Mouse (Mus musculus): ENCODE results near the gene Hmgcs2.
A peak's percentile ranks its signal among the peaks of the same experiment; 100 is the strongest.

Hmgcs2 gene

DNA sequence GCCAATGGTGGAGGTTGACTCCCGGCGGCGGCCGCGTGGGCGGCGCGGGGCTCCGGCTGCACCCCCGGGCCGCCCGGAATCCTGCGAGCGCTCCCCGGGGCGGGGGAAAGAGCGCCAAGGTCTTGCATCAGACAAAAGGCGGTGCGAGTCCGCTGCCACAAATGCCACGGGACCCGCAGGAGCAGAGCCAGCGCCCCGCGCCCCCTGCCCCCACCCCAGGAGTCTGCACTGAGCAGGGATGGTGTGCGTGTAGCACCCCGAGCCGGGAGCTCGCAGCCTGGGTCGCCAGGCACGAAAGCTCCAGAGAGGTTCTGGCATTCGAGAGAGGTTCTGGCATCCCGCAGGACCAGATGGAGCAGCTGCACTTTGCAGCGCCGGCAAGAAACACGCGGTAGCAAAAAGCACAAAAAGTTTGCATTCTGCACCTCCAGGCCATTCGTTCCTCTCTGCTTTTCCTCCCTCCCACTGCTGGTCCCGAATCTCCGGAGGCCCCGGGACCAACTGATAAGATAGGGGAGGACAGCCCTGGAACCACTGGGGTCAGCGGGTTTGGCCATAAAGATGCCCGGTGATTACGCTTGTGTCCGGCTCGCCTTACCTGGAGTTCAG is 59.0 kb downstream of the Hmgcs2 start:
- peak; percentile 42 for DNase-seq (ENCODE audit: low spot score)

DNA sequence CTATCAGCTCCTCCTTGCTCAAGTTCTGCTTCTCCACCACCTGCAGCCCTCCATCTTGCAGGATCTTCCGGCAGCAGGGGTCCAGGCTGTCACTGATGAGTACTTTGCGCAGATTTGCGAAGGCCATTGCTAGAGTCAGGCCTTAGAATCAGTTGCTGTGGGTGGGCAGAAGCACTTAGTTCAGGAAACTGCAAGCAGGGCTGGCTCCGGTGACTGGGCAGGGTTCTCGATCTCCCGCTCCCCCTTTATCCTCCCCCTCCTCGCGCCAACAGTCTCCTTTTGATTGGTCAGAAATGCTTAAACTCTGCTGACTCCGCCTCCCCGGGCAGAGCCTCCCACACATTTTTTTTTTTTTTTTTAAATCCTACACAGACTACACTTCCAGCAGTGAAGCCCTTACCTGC is 59.5 kb downstream of the Hmgcs2 start, which contains the start of gene Phgdh:
Gene Phgdh, minus strand, starts transcription at position 285 of the 404 bp plus-strand sequence.
- DNase-seq (ENCODE audit: low spot score): peak; percentile 79

DNA sequence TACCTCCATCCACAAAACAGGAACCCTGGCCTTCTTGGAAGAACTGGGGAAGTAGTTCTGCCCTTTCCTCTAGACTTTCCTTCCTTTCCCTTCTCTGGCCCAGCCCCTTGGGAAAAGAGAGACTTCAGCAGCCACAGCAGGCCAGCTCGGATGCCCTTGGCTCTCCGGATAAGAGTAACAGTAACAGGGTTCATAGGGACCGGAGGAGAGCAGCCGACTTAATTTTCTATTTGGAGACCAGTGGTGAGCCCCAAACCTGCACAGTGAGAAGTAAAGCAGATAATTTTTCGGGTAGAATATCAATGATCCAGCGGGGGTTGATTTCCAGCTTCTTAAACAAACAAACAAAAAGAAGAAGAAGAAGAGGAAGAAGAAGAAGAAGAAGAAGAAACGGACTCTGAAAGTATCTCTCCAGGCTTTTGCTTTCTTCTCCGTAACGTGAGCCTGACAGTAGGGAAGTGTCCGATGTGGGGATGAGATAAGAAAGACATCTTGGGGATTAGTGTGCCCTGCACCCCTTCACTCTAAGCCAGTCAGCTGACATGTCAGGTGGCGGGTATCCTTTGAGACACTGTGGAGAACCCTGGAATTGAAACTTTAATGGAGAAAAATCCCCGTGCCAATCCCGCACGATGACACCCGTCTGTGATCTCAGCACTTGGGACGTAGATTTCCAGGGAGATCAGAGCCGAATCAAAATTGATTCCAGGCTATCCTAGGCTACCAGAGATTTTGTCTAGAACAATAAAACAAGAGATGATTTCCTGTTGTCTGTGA is 60.8 kb downstream of the Hmgcs2 start:
- no peak for DNase-seq (ENCODE audit: low spot score)

DNA sequence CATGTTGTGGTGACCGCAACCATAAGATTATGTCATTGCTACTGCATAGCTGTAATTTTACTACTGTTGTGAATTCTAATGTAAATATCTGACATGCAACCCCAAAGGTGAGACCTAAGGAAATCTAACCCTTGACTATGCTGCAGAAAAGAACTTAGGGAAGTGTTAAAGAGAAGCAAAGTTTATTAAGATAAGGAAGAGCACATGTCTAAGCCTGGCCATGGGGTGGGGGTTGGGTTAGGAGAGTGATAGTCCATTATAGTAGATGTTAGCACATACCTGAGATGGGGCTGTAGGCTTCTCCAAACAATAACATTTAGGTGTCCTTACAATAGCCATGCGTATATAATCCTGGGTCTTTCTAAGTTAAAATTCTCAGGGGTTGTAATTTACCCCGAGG is 63.0 kb downstream of the Hmgcs2 start:
- no peak for DNase-seq (ENCODE audit: low spot score)

DNA sequence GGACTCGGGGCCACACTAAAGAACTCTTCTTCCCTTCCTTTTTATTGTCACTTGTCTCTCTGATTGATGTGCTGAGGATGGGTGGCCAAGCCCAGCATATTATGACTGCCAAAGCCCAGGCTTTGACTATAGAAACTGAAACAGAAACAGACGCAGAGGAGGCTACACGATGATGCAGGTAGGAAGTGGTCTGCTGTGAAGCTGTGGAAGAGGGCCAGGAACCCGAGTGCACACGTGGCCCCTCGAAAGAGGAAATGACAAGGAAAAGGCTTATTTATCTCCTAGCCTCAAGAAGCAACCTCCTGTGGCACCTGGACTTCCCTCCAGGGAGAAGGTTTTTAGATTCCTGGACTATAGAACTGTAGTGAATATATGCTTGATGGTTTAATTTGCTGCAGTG is 67.9 kb downstream of the Hmgcs2 start:
- DNase-seq (ENCODE audit: low spot score): no peak

DNA sequence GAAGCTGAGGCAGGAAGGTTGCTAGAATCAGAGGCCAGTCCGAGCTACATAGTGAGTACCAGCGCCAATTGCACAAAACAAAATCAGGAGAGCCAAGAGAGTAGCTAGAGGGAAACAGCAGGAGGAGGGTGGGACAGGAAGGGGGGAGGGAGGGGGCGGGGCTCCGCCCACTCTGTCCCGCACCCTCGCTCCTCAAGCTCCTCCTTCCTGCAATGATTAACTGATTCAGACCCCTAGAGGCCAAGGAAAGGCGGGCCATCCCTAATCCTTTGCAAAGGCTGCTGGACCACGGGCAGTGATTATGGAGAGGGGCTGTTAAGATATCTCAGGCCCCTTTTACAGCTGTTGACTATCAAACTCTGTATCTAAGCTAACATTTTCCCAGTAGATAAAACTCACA is 68.5 kb downstream of the Hmgcs2 start:
- DNase-seq (ENCODE audit: low spot score): peak; percentile 60

DNA sequence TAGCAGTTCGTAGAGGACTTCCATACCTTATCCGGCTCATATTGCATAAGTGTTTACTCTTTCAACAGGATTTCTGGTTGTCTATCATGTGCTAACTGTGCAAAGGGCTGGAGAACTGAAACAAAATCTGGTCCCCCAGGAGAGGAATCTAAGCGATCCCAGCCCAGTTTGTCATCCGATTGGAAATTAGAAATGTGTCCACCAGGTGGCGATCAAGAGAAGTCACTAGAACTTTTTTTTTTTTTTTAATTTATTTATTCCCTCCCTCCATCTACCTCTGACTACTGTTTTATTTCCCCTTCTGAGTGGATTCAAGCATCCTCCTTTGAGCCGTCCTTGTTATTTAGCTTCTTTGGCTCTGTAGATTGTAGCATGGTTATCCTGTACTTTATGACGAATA is 73.7 kb downstream of the Hmgcs2 start:
- peak; percentile 88 for DNase-seq (ENCODE audit: low spot score)

GRCm38 (mm10) chr3:98355344-98356025 is 75.2 kb downstream of the Hmgcs2 start:
- DNase-seq (ENCODE audit: low spot score): peak; percentile 86

GRCm38 (mm10) chr3:98356026-98356365 is 75.8 kb downstream of the Hmgcs2 start:
- DNase-seq (ENCODE audit: low spot score): no peak

- DNase-seq (ENCODE audit: low spot score): no peak
These were observed 76.6 kb downstream of the Hmgcs2 start for GRCm38 (mm10) chr3:98356632-98357370.

All from retina, embryonic 14.5 days (tissue).